Mouse (Mus musculus) forelimb bud, embryonic 11.5 days (tissue): ENCODE data around the gene Arpc4.

Experiments
- DNase-seq: peaks from one replicate; pipeline ENCODE4 v3.0.0-alpha.2; 2012; ENCODE audit warnings: low read depth, low spot score

Gene Arpc4

GRCm38 (mm10) chr6:113364518-113365135 is 13.3 kb upstream of the Arpc4 start:
- DNase-seq = no peak

GRCm38 (mm10) chr6:113366639-113367038 is 11.3 kb upstream of the Arpc4 start:
- DNase-seq = no peak

GRCm38 (mm10) chr6:113367574-113367973 is 10.3 kb upstream of the Arpc4 start:
- no peak for DNase-seq

DNA sequence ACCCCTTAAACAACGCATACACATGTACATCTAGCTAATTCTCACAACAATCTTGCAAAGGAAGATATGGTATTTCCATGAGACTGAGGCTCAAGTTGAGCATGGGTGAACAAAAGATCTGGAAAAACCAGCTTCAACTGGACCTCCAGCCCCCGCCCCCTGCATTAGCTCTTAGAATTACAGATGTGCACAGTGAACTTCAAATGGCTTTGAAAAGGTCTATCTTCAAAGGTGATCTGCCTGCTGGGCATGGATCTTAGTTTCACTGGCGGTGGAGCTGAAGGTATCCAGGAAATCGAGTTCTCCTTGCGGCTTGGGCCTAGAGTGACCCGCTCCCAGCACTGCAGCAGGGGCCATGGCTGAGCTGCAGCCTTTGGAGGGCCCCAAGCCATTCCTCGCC is 9.8 kb upstream of the Arpc4 start:
- no peak for DNase-seq

DNA sequence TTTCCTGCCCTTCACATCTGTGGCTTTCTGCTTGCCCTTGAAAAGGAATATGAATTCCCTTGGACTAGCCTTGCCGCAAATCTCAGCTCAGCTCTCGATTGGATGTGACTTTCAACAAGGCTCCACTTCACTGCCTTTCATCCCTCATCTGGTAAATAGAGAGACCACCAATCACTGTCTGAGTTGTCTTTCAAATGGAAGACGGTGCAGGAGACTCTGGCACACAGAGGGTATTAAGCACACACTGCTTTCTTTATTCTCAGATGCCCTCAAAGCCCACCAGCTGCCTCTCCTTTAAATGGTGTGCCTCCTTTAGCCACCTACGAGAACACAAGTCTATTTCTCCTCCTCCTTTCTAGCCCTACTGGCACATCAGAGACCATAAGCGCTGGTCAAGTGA is 9.3 kb upstream of the Arpc4 start:
- no peak for DNase-seq

DNA sequence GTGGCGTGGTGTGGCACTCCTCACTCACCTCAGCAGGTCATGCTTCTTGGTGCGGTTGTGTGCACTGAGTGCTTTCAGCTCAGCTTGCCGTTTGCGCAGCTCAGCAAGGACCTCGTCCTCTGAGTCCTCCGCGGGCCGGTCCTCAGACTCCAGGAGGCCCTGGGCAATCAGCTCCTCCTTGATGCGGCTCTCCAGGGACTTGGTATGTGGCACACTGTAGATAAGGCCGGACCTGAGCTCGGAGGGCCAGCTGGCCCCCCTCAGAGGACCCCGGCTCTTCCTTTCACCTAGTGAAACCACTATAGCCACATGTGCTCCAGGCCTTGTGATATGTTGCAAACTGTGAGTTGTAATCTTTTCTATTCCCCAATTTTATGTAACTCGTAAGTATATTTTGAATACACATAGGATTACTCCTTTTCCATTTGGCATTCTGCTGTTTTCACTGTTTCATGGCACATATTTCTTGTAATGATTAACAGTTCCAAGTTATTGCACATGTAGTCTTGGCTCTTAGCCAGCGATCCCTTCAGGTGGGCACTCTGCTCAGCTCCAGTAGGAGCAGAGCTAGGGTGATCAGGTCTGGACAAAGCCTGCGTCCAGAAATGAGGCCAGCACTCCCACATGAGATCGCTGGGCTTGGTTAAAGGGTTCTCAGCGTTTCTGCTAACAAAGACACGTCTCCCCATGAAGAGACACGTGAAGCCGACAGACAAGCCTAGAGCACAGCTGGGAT is 7.6 kb upstream of the Arpc4 start:
- no peak for DNase-seq

- DNase-seq = no peak
Observed at GRCm38 (mm10) chr6:113373491-113373890, 4.4 kb upstream of the Arpc4 start.

- no peak for DNase-seq
Observed at GRCm38 (mm10) chr6:113377172-113377495, 781 bp upstream of the Arpc4 start.

GRCm38 (mm10) chr6:113379246-113379645 is 1.3 kb downstream of the Arpc4 start:
- DNase-seq = no peak

DNA sequence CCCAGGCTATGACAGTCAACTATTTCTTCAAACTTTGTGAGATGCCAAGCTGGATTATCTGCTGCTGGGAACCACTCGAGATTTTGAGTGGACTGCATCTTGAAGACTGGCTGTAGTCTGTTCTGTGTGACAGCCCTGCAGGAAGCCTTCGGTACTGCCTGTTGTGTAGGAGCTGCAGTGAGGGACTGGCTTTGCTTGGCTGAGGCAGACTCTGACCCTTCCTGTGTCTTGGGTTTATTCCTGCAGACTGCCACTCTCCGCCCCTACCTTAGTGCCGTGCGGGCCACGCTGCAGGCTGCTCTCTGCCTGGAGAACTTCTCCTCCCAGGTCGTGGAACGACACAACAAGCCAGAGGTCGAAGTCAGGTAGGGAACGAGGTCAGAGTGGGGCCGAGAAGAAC is 2.6 kb downstream of the Arpc4 start:
- no peak for DNase-seq

DNA sequence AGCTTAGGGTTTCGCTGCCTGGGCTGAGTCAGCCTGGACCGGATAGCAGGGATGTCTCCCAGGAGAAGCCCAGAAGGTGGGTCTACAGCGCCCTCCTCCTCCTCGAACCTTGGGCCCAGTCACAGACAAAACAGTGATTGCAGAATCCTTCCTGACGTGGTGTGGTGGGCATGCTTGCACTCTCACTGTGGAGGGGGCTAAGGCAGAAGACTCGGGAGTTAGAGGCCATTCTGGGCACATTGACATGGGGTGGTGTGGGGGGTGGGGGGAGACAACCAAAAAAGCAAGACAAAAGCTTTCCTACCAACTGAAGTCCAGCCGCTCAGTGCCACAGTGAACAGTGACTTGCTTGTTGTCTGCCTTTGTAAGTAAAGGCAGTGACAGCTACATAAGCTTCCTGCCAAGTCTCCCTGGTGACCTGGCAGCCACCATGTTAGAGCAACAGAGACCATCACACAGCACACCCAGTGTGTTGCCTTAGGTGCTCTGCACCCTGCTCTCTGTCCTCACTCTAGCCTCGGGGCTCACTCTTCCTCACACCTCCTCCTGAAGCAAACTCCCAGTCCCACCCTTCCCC is 6.5 kb downstream of the Arpc4 start:
- no peak for DNase-seq

DNA sequence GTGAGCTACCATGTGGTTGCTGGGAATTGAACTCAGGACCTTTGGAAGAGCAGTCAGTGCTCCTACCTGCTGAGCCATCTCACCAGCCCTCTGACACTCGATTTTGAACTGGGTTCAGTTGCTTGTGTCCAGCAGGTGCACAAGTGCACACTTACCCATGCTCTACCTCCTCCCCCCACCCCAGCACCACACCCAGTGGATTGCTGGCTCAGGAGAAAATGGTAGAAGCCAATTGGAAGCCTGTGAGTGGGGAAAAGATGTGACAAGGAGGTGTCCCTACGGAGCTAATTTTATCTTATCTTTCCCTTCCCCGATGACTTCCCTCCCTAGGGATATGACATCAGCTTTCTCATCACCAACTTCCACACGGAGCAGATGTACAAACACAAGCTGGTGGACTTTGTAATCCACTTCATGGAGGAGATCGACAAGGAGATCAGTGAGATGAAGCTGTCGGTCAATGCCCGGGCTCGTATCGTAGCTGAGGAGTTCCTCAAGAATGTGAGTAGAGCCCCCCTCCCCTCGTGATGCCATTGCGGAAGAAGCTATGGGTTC is 7.3 kb downstream of the Arpc4 start:
- no peak for DNase-seq

GRCm38 (mm10) chr6:113386025-113386424 is 8.1 kb downstream of the Arpc4 start:
- no peak for DNase-seq

DNA sequence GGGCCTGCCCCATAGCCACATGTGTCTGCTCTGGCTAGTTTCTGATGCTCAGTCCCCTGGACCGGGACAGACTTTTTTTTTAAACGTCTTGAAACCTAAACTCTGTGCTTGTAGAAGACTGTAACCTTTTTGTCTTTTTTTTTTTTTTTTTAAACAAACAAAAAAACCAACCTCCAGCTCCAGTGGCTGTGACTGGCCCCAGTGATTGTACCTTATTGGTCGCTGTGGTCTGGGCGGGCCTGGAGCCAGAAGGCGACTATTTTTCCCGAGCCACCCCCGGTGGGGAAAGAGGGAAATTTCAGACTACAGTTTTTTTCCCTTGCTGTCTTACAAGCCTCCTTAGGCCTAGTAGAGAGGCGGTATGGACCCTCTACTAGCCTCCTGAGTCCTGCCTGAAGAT is 11.0 kb downstream of the Arpc4 start, which contains the start of gene Ttll3:
Ttll3 (plus strand) TSS at position 301 of the 400 bp plus-strand sequence.
- no peak for DNase-seq

GRCm38 (mm10) chr6:113390715-113391114 is 12.8 kb downstream of the Arpc4 start:
- DNase-seq = no peak

- no peak for DNase-seq
Observed at GRCm38 (mm10) chr6:113392015-113392386, 14.1 kb downstream of the Arpc4 start.

DNA sequence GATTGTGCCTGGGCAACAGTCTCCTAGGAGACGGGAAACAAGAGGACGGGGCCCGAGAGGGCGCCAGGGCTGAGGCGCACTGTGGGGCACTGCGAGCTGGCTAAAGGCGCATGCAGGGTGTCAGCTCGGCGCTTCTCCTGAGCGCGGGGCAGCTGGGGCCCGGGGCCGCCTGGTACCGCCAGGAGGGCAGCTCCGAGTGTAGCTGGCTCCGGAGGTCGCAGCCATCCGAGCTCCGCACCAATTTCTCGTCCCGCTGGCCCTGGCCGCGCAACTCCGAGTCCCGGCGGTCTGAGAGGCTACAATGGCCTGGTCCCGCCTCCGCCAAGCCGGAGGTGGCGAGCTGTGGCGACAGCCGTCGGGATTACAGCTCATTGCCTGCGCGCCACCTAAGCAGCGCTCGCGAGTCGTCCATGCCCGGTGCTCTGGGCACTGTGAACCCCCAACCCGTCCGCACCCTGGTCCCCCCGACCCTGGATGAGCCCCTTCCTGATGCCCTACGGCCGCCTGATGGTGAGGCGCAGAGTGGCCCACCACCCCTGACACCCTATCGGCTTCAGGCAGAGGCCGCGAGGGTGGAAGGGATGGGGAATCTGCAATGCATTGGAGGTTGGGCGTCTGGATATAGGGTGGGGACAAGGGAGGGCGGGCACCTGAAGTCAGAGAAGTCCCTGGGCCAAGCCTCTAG is 14.6 kb downstream of the Arpc4 start:
- peak; percentile 55 for DNase-seq

- DNase-seq = no peak
Observed at GRCm38 (mm10) chr6:113393951-113394350, 16.0 kb downstream of the Arpc4 start.

- DNase-seq = no peak
Observed at GRCm38 (mm10) chr6:113394811-113395210, 16.9 kb downstream of the Arpc4 start.

GRCm38 (mm10) chr6:113395501-113395900 is 17.6 kb downstream of the Arpc4 start:
- DNase-seq = no peak

- DNase-seq = no peak
Observed at GRCm38 (mm10) chr6:113396270-113397030, 18.5 kb downstream of the Arpc4 start.

GRCm38 (mm10) chr6:113402094-113402493 is 24.2 kb downstream of the Arpc4 start:
- DNase-seq = no peak
